ENCODE assay signal across 8 mouse cellular contexts in genomic region chr4:152119396-152120292, GRCm38 (mm10). TPM values are rescaled to one million over a fixed set of nuclear protein-coding genes. Genes with fewer than 3 reads are reported as not detected.
DNase-seq lines count a peak whose midpoint lies in the region; ATAC-seq and TF ChIP-seq lines count a peak whose summit lies in the region.

No protein-coding gene starts in this region.

- no peaks in the 10 kb centered on the region for H3K27me3 ChIP-seq in ES-Bruce4 (ENCODE audit: control insufficient read depth, insufficient read depth, low read length, poor library complexity, severe bottlenecking)
- peaks cover 100% of the 10 kb centered on the region for H3K27me3 ChIP-seq in embryonic facial prominence, embryonic 13.5 days
- peaks cover 98% of the 10 kb centered on the region for H3K27me3 ChIP-seq in hindbrain, embryonic 15.5 days
- H3K27me3 ChIP-seq in neural tube, embryonic 13.5 days: peaks cover 100% of the 10 kb centered on the region

- no peak for TF ChIP-seq POLR2A in ES-Bruce4 (IDR thresholded peaks at IDR 0.05; ENCODE audit: insufficient read depth, low read length)

- peak; percentile 70 for DNase-seq in gastrocnemius, adult 2 months
- DNase-seq in gastrocnemius, adult 18-20 months (ENCODE audit: low spot score): no peak
- DNase-seq in liver: peak; percentile 65
- DNase-seq in urinary bladder, adult 18-20 months (ENCODE audit: low spot score in 2 of 2): no peak

- H3K4me2 ChIP-seq in embryonic facial prominence, embryonic 13.5 days: peak overlapping the region; percentile 53
- peak overlapping the region; percentile 38; the same call in 1 of the 2 replicates for H3K4me2 ChIP-seq in hindbrain, embryonic 15.5 days
- peak overlapping the region; percentile 36 for H3K4me2 ChIP-seq in neural tube, embryonic 13.5 days

- no peak overlapping the region for H3K9ac ChIP-seq in ES-Bruce4 (ENCODE audit: low read depth, poor library complexity, severe bottlenecking)
- H3K9ac ChIP-seq in embryonic facial prominence, embryonic 13.5 days: peak overlapping the region; percentile 41; the same call in 1 of the 2 replicates
- no peak overlapping the region for H3K9ac ChIP-seq in hindbrain, embryonic 15.5 days
- 0 out of 2 replicates have a peak overlapping the region, but pooled peaks have one; percentile 14 for H3K9ac ChIP-seq in neural tube, embryonic 13.5 days

- TF ChIP-seq EP300 in ES-Bruce4 (IDR thresholded peaks at IDR 0.05; ENCODE audit: insufficient read depth, low read depth, low read length): no peak

- 7% methylated on average over 39 of the region's 39 CpGs for WGBS in embryonic facial prominence, embryonic 13.5 days
- WGBS in hindbrain, embryonic 15.5 days: 7% methylated on average over 39 of the region's 39 CpGs
- 6% methylated on average over 39 of the region's 39 CpGs for WGBS in neural tube, embryonic 13.5 days

- no peak overlapping the region for H3K27ac ChIP-seq in gastrocnemius, adult 2 months
- no peak overlapping the region for H3K27ac ChIP-seq in ES-Bruce4 (ENCODE audit: insufficient read depth, low read length)
- no peak overlapping the region for H3K27ac ChIP-seq in embryonic facial prominence, embryonic 13.5 days
- H3K27ac ChIP-seq in hindbrain, embryonic 15.5 days (replicated peaks): no peak overlapping the region
- no peak overlapping the region for H3K27ac ChIP-seq in neural tube, embryonic 13.5 days (replicated peaks)

- H3K4me1 ChIP-seq in ES-Bruce4 (ENCODE audit: control insufficient read depth, insufficient read depth, low read length): no peaks in the 10 kb centered on the region
- H3K4me1 ChIP-seq in embryonic facial prominence, embryonic 13.5 days: peaks cover 38% of the 10 kb centered on the region
- H3K4me1 ChIP-seq in hindbrain, embryonic 15.5 days (replicated peaks): peaks cover 31% of the 10 kb centered on the region
- peaks cover 36% of the 10 kb centered on the region for H3K4me1 ChIP-seq in neural tube, embryonic 13.5 days (replicated peaks)

- no peaks in the 10 kb centered on the region for H3K36me3 ChIP-seq in ES-Bruce4 (ENCODE audit: control insufficient read depth, insufficient read depth, low read length, poor library complexity, severe bottlenecking)
- peaks cover 5% of the 10 kb centered on the region for H3K36me3 ChIP-seq in embryonic facial prominence, embryonic 13.5 days
- H3K36me3 ChIP-seq in hindbrain, embryonic 15.5 days: no peaks in the 10 kb centered on the region
- peaks cover 5% of the 10 kb centered on the region; the same call in 1 of the 2 replicates for H3K36me3 ChIP-seq in neural tube, embryonic 13.5 days

- TF ChIP-seq CTCF in gastrocnemius, adult 2 months (IDR thresholded peaks at IDR 0.05): peak; percentile 66
- TF ChIP-seq CTCF in ES-Bruce4 (IDR thresholded peaks at IDR 0.05; ENCODE audit: low read depth, low read length): peak; percentile 77

- H3K4me3 ChIP-seq in gastrocnemius, adult 2 months: peak overlapping the region; percentile 25
- peak overlapping the region; percentile 47 for H3K4me3 ChIP-seq in ES-Bruce4 (ENCODE audit: low read depth, low read length)
- H3K4me3 ChIP-seq in embryonic facial prominence, embryonic 13.5 days: peak overlapping the region; percentile 28
- peak overlapping the region; percentile 11 for H3K4me3 ChIP-seq in hindbrain, embryonic 15.5 days
- 0 out of 2 replicates have a peak overlapping the region, but pooled peaks have one; percentile 9 for H3K4me3 ChIP-seq in neural tube, embryonic 13.5 days

- ATAC-seq in embryonic facial prominence, embryonic 13.5 days (ENCODE audit: insufficient number of reproducible peaks, insufficient read depth, low FRiP score, low TSS enrichment, low read depth): no peak
- ATAC-seq in hindbrain, embryonic 15.5 days (ENCODE audit: low FRiP score, low read depth): no peak
- ATAC-seq in neural tube, embryonic 13.5 days (ENCODE audit: low read depth): peak; percentile 19; the same call in 1 of the 2 replicates

- no peaks in the 10 kb centered on the region for H3K9me3 ChIP-seq in ES-Bruce4 (replicated peaks; ENCODE audit: control insufficient read depth, insufficient read depth, low read length, poor library complexity, severe bottlenecking)
- no peaks in the 10 kb centered on the region for H3K9me3 ChIP-seq in embryonic facial prominence, embryonic 13.5 days
- H3K9me3 ChIP-seq in hindbrain, embryonic 15.5 days: no peaks in the 10 kb centered on the region
- H3K9me3 ChIP-seq in neural tube, embryonic 13.5 days: no peaks in the 10 kb centered on the region

- intact Hi-C loops in gastrocnemius, adult 2 months (cut with DNase I): no loop called here

RNA-seq across cellular contexts. Expression of gene Tnfrsf25, which starts 3.9 kb away (rescaled TPM):
- 1 to 10 TPM in 1 of 2 experiments, under 1 TPM in 1; 0.38 to 2.0 TPM for total RNA-seq in gastrocnemius, adult 2 months (2021)
- total RNA-seq in gastrocnemius, adult 18-20 months (2021): 1 to 10 TPM; 1.0 to 1.8 TPM
- polyA plus RNA-seq in ES-Bruce4 (2011; ENCODE audit: insufficient read depth, insufficient read length, low read depth, missing spikeins): 1.5 and 2.0 TPM in 2 replicates
- 1.1 and 1.5 TPM in 2 replicates for polyA plus RNA-seq in embryonic facial prominence, embryonic 13.5 days (2015; fragmentation: Nextera tagmentation; extraction: Ambion mirVana)
- polyA plus RNA-seq in hindbrain, embryonic 15.5 days (2015; fragmentation: Nextera tagmentation; extraction: Ambion mirVana): 0.97 and 1.8 TPM in 2 replicates
- 0.84 and 1.8 TPM in 2 replicates for polyA plus RNA-seq in neural tube, embryonic 13.5 days (2015; fragmentation: Nextera tagmentation; extraction: Ambion mirVana)

RNA-seq across cellular contexts. Expression of gene Espn, which starts 32.5 kb away (rescaled TPM):
- total RNA-seq in gastrocnemius, adult 2 months (2021): under 1 TPM; 0.13 to 0.45 TPM
- total RNA-seq in gastrocnemius, adult 18-20 months (2021): under 1 TPM; 0.36 to 0.59 TPM
- polyA plus RNA-seq in ES-Bruce4 (2011; ENCODE audit: insufficient read depth, insufficient read length, low read depth, missing spikeins): 18.8 and 19.3 TPM in 2 replicates
- polyA plus RNA-seq in embryonic facial prominence, embryonic 13.5 days (2015; fragmentation: Nextera tagmentation; extraction: Ambion mirVana): 3.4 and 5.9 TPM in 2 replicates
- polyA plus RNA-seq in hindbrain, embryonic 15.5 days (2015; fragmentation: Nextera tagmentation; extraction: Ambion mirVana): 0.29 and 0.31 TPM in 2 replicates
- 0.21 and 0.51 TPM in 2 replicates for polyA plus RNA-seq in neural tube, embryonic 13.5 days (2015; fragmentation: Nextera tagmentation; extraction: Ambion mirVana)

RNA-seq across cellular contexts. Expression of gene Hes2, which starts 39.0 kb away (rescaled TPM):
- not detected for total RNA-seq in gastrocnemius, adult 2 months (2021)
- total RNA-seq in gastrocnemius, adult 18-20 months (2021): not detected
- 0.39 TPM in 1 of 2 replicates, not detected in the other for polyA plus RNA-seq in ES-Bruce4 (2011; ENCODE audit: insufficient read depth, insufficient read length, low read depth, missing spikeins)
- 0.10 TPM in 1 of 2 replicates, not detected in the other for polyA plus RNA-seq in embryonic facial prominence, embryonic 13.5 days (2015; fragmentation: Nextera tagmentation; extraction: Ambion mirVana)
- polyA plus RNA-seq in hindbrain, embryonic 15.5 days (2015; fragmentation: Nextera tagmentation; extraction: Ambion mirVana): not detected in 2 replicates
- 0.13 and 0.15 TPM in 2 replicates for polyA plus RNA-seq in neural tube, embryonic 13.5 days (2015; fragmentation: Nextera tagmentation; extraction: Ambion mirVana)

RNA-seq across cellular contexts. Expression of gene Plekhg5, which starts 47.3 kb away (rescaled TPM):
- total RNA-seq in gastrocnemius, adult 2 months (2021): 1 to 10 TPM; 4.9 to 6.6 TPM
- 1 to 10 TPM; 5.0 to 6.5 TPM for total RNA-seq in gastrocnemius, adult 18-20 months (2021)
- 17.5 and 20.5 TPM in 2 replicates for polyA plus RNA-seq in ES-Bruce4 (2011; ENCODE audit: insufficient read depth, insufficient read length, low read depth, missing spikeins)
- polyA plus RNA-seq in embryonic facial prominence, embryonic 13.5 days (2015; fragmentation: Nextera tagmentation; extraction: Ambion mirVana): 19.5 and 22.2 TPM in 2 replicates
- polyA plus RNA-seq in hindbrain, embryonic 15.5 days (2015; fragmentation: Nextera tagmentation; extraction: Ambion mirVana): 11.7 and 13.5 TPM in 2 replicates
- polyA plus RNA-seq in neural tube, embryonic 13.5 days (2015; fragmentation: Nextera tagmentation; extraction: Ambion mirVana): 9.9 and 10.7 TPM in 2 replicates

RNA-seq across cellular contexts. Expression of gene Acot7, which starts 58.3 kb away (rescaled TPM):
- total RNA-seq in gastrocnemius, adult 2 months (2021): 10 to 100 TPM; 12.7 to 22.8 TPM
- 10 to 100 TPM; 16.2 to 18.8 TPM for total RNA-seq in gastrocnemius, adult 18-20 months (2021)
- polyA plus RNA-seq in ES-Bruce4 (2011; ENCODE audit: insufficient read depth, insufficient read length, low read depth, missing spikeins): 49.5 and 52.6 TPM in 2 replicates
- 48.5 and 54.1 TPM in 2 replicates for polyA plus RNA-seq in embryonic facial prominence, embryonic 13.5 days (2015; fragmentation: Nextera tagmentation; extraction: Ambion mirVana)
- 427 and 433 TPM in 2 replicates for polyA plus RNA-seq in hindbrain, embryonic 15.5 days (2015; fragmentation: Nextera tagmentation; extraction: Ambion mirVana)
- 316 and 346 TPM in 2 replicates for polyA plus RNA-seq in neural tube, embryonic 13.5 days (2015; fragmentation: Nextera tagmentation; extraction: Ambion mirVana)

Comparison
In these comparisons a context has a peak if more than half of its experiments do, and no peak if none do; other contexts are left out.
1. DNase-seq: peak in gastrocnemius, adult 2 months (single experiment) and liver (single experiment); none in gastrocnemius, adult 18-20 months (single experiment) and urinary bladder, adult 18-20 months (0 of 2).
2. H3K9ac ChIP-seq: peak in embryonic facial prominence, embryonic 13.5 days (single experiment) and neural tube, embryonic 13.5 days (single experiment); none in ES-Bruce4 (single experiment) and hindbrain, embryonic 15.5 days (single experiment).
3. Peak in every context shown above with its lines, with median percentiles within 50 percentile points of each other: H3K4me3 ChIP-seq and H3K4me2 ChIP-seq.